Mouse (Mus musculus): ENCODE measurements around the gene Pdss2. TPM values are rescaled to one million over a fixed set of nuclear protein-coding genes. Genes with fewer than 3 reads are reported as not detected.
A peak's percentile ranks its signal among the peaks of the same experiment; 100 is the strongest.

Gene Pdss2
- total and polyA plus RNA-seq, 2 experiments from 2014 or later, result 18.4 to 21.1 TPM

- TF ChIP-seq CTCF (IDR thresholded peaks at IDR 0.05; ENCODE audit: low read depth), result no peak
- no peak overlapping the region for H3K27ac ChIP-seq (ENCODE audit: low read depth, low read length)
- H3K4me2 ChIP-seq (ENCODE audit: low read depth), result no peak overlapping the region
- DNase-seq, result no peak
- no peaks in the 10 kb centered on the region for H3K9me3 ChIP-seq (ENCODE audit: low read length)
- 48% methylated on average over 1 of the region's 1 CpGs for WGBS
- no peaks in the 10 kb centered on the region for H3K36me3 ChIP-seq (ENCODE audit: insufficient read depth)
- 0 out of 2 replicates have a peak, but pooled peaks cover 3% of the 10 kb centered on the region for H3K4me1 ChIP-seq (ENCODE audit: insufficient read depth)
- H3K27me3 ChIP-seq (ENCODE audit: insufficient read depth, low read length), result no peaks in the 10 kb centered on the region
- ATAC-seq, result peak; percentile 53
- no peak overlapping the region for H3K9ac ChIP-seq
- no peak overlapping the region for H3K4me3 ChIP-seq (ENCODE audit: low read depth, low read length)
These were observed 64.3 kb downstream of the Pdss2 start for GRCm38 (mm10) chr10:43285541-43285940.

- Histone ChIP-seq H3K9ac (no peak overlapping the region), H3K9me3 (ENCODE audit: low read length) (no peaks in the 10 kb centered on the region), H3K4me1 (ENCODE audit: insufficient read depth) (0 out of 2 replicates have a peak, but pooled peaks cover 1% of the 10 kb centered on the region), H3K4me3 (ENCODE audit: low read depth, low read length) (no peak overlapping the region), H3K36me3 (ENCODE audit: insufficient read depth) (no peaks in the 10 kb centered on the region), H3K4me2 (ENCODE audit: low read depth) (no peak overlapping the region), H3K27ac (ENCODE audit: low read depth, low read length) (no peak overlapping the region), H3K27me3 (ENCODE audit: insufficient read depth, low read length) (no peaks in the 10 kb centered on the region)
- no peak for DNase-seq
- WGBS, result 70% methylated on average over 2 of the region's 2 CpGs
- no peak for ATAC-seq
- no peak for TF ChIP-seq CTCF (IDR thresholded peaks at IDR 0.05; ENCODE audit: low read depth)
These were observed 69.4 kb downstream of the Pdss2 start for GRCm38 (mm10) chr10:43290638-43291230.

DNA sequence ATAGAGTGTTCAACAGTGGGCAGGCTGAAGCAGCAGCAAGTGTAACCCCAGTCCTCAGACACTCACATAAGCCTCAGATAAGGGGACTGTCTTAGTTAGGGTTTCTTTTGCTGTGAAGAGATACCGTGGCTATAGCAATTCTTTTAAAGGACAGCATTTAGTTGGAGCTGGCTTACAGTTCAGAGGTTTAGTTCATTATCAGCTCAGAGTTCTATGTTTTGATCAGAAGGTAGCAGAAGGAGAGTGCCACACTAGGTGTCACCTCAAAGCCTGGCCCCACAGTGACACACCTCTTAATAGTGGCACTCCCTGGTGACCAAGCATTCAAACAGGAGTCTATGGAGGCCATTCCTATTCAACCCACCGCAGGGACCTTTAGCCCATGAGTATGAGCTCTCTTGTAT is 70.0 kb downstream of the Pdss2 start:
- Histone ChIP-seq H3K27ac (ENCODE audit: low read depth, low read length) (no peak overlapping the region), H3K36me3 (ENCODE audit: insufficient read depth) (no peaks in the 10 kb centered on the region), H3K27me3 (ENCODE audit: insufficient read depth, low read length) (no peaks in the 10 kb centered on the region), H3K4me3 (ENCODE audit: low read depth, low read length) (no peak overlapping the region), H3K9ac (no peak overlapping the region), H3K4me2 (ENCODE audit: low read depth) (no peak overlapping the region), H3K4me1 (ENCODE audit: insufficient read depth) (no peaks in the 10 kb centered on the region), H3K9me3 (ENCODE audit: low read length) (no peaks in the 10 kb centered on the region)
- DNase-seq (no peak), ATAC-seq (no peak)
- WGBS, result 84% methylated on average over 2 of the region's 2 CpGs
- TF ChIP-seq CTCF (IDR thresholded peaks at IDR 0.05; ENCODE audit: low read depth), result no peak

- Histone ChIP-seq H3K4me3 (ENCODE audit: low read depth, low read length) (no peak overlapping the region), H3K36me3 (ENCODE audit: insufficient read depth) (no peaks in the 10 kb centered on the region), H3K27ac (ENCODE audit: low read depth, low read length) (no peak overlapping the region), H3K9me3 (ENCODE audit: low read length) (no peaks in the 10 kb centered on the region), H3K4me2 (ENCODE audit: low read depth) (no peak overlapping the region), H3K4me1 (ENCODE audit: insufficient read depth) (no peaks in the 10 kb centered on the region), H3K27me3 (ENCODE audit: insufficient read depth, low read length) (no peaks in the 10 kb centered on the region), H3K9ac (no peak overlapping the region)
- DNase-seq (no peak), ATAC-seq (no peak)
- TF ChIP-seq CTCF (IDR thresholded peaks at IDR 0.05; ENCODE audit: low read depth), result 0 out of 2 replicates have a peak, but pooled peaks have one; percentile 21
- WGBS, result 76% methylated on average over 4 of the region's 4 CpGs
These were observed 71.2 kb downstream of the Pdss2 start for GRCm38 (mm10) chr10:43292454-43292853.

DNA sequence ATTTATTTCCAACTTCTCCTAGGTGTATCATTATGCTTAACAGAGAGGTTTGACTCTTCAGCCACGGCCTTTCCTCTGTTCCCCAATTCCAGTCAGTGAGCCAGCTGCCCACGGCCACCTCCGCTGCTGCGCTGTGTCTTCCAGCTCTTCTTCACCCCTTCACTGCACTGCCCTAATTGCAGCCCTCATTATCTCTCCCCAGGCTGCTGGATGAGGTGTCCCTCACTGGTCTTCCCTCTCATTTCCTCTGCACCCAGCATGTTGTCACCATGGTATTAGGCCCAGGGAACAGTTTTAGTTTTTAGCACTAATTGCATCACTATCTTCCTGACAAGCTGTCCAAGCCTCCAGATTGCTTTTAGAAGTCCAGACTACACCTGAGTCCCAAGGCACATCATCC is 73.0 kb downstream of the Pdss2 start:
- no peak overlapping the region for H3K4me2 ChIP-seq (ENCODE audit: low read depth)
- DNase-seq, result no peak
- H3K4me1 ChIP-seq (ENCODE audit: insufficient read depth), result no peaks in the 10 kb centered on the region
- TF ChIP-seq CTCF (IDR thresholded peaks at IDR 0.05; ENCODE audit: low read depth), result no peak
- no peak overlapping the region for H3K4me3 ChIP-seq (ENCODE audit: low read depth, low read length)
- no peaks in the 10 kb centered on the region for H3K27me3 ChIP-seq (ENCODE audit: insufficient read depth, low read length)
- no peak overlapping the region for H3K27ac ChIP-seq (ENCODE audit: low read depth, low read length)
- no peak overlapping the region for H3K9ac ChIP-seq
- WGBS, result 58% methylated on average over 4 of the region's 4 CpGs
- H3K36me3 ChIP-seq (ENCODE audit: insufficient read depth), result no peaks in the 10 kb centered on the region
- ATAC-seq, result no peak
- no peaks in the 10 kb centered on the region for H3K9me3 ChIP-seq (ENCODE audit: low read length)

DNA sequence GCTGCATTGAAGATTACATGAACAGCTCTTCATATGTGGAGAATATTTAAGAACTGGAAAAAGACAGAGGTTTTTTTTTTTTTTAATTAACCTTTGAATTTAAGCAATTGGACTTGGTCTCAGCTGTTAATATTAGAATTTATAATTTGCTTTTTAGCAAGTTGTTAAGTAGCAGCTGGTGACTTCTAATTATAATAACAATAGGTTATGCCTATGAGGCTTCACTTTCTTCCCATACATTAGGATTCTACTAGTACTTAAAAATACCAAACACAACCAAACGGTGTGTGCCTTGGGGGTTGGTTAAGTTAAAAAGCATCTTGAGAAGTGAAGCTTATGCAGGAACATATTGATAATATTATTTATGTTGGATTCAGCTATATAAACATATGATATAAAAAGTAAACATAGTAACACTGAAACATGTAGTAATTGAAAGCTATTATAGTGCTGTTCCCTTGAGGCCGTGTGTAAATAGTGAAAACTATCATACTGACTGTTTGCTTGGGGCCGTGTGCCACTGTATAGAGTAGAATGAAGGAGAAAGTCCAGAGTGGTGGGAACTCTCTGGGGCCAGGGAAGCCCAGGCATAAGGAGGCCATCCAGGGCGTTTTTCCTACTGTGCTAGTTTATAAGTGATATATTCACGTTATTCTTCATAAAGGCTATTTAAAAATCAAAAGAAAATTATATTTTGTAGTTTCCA is 87.0 kb downstream of the Pdss2 start:
- ATAC-seq (no peak), DNase-seq (no peak)
- H3K9me3 ChIP-seq (ENCODE audit: low read length), result no peaks in the 10 kb centered on the region
- no peak for TF ChIP-seq CTCF (IDR thresholded peaks at IDR 0.05; ENCODE audit: low read depth)
- WGBS, result 71% methylated on average over 5 of the region's 5 CpGs
- no peaks in the 10 kb centered on the region for H3K27me3 ChIP-seq (ENCODE audit: insufficient read depth, low read length)
- H3K9ac ChIP-seq, result no peak overlapping the region
- H3K4me1 ChIP-seq (ENCODE audit: insufficient read depth), result peaks cover 12% of the 10 kb centered on the region; the same call in 1 of the 2 replicates
- no peaks in the 10 kb centered on the region for H3K36me3 ChIP-seq (ENCODE audit: insufficient read depth)
- no peak overlapping the region for H3K27ac ChIP-seq (ENCODE audit: low read depth, low read length)
- no peak overlapping the region for H3K4me2 ChIP-seq (ENCODE audit: low read depth)
- no peak overlapping the region for H3K4me3 ChIP-seq (ENCODE audit: low read depth, low read length)

- Histone ChIP-seq H3K27ac (ENCODE audit: low read depth, low read length) (no peak overlapping the region), H3K4me3 (ENCODE audit: low read depth, low read length) (no peak overlapping the region), H3K27me3 (ENCODE audit: insufficient read depth, low read length) (no peaks in the 10 kb centered on the region), H3K9me3 (ENCODE audit: low read length) (no peaks in the 10 kb centered on the region), H3K4me1 (ENCODE audit: insufficient read depth) (peaks cover 12% of the 10 kb centered on the region; the same call in 1 of the 2 replicates), H3K9ac (no peak overlapping the region), H3K36me3 (ENCODE audit: insufficient read depth) (no peaks in the 10 kb centered on the region), H3K4me2 (ENCODE audit: low read depth) (no peak overlapping the region)
- ATAC-seq (peak; percentile 48; the same call in 1 of the 2 replicates), DNase-seq (no peak)
- TF ChIP-seq CTCF (IDR thresholded peaks at IDR 0.05; ENCODE audit: low read depth), result no peak
- WGBS, result 28% methylated on average over 10 of the region's 10 CpGs
These were observed 89.6 kb downstream of the Pdss2 start for GRCm38 (mm10) chr10:43310781-43311392.
